Mouse (Mus musculus) ES-E14 (cell line): Measurements from ENCODE around the gene Fbh1. TPM values are rescaled to one million over a fixed set of nuclear protein-coding genes. Genes with fewer than 3 reads are reported as not detected.

ENCODE experiments used
- DNase-seq: peaks from one replicate; pipeline ENCODE4 v3.0.0-alpha.2; 2013; ENCODE audit warnings: low read depth, low spot score
- H3K27ac ChIP-seq: 2 replicates; pipeline ENCODE4 v1.5.1; 2012; ENCODE audit warnings: low read depth, mild to moderate bottlenecking, low read length, moderate library complexity, mixed read lengths; ENCODE audit not compliant: poor library complexity, insufficient read depth, severe bottlenecking
- H3K36me3 ChIP-seq: 2 replicates; pipeline ENCODE4 v1.6.1; 2012; ENCODE audit warnings: mild to moderate bottlenecking, low read length, moderate library complexity, mixed read lengths; ENCODE audit not compliant: control insufficient read depth, poor library complexity, insufficient read depth, severe bottlenecking
- H3K4me1 ChIP-seq, 2 experiments: fragments of 150-350 bp in 1 of 2; sonication (generic) in 1 of 2; 2 replicates each; pipeline ENCODE4 v1.6.1; 2012; ENCODE audit warnings: low read length in 2 of 2, mild to moderate bottlenecking in 1 of 2, mixed read lengths in 1 of 2; ENCODE audit not compliant: control insufficient read depth in 2 of 2, insufficient read depth in 2 of 2, poor library complexity in 1 of 2
- H3K4me3 ChIP-seq, 2 experiments: fragments of 150-350 bp in 1 of 2; sonication (generic) in 1 of 2; 2 replicates each; pipeline ENCODE4 v1.5.1; 2012; ENCODE audit warnings: low read length in 2 of 2, low read depth in 1 of 2, mild to moderate bottlenecking in 1 of 2, mixed read lengths in 1 of 2; ENCODE audit not compliant: insufficient read depth in 1 of 2, poor library complexity in 1 of 2, severe bottlenecking in 1 of 2
- H3K9ac ChIP-seq: 2 replicates; pipeline ENCODE4 v1.6.1; 2012; ENCODE audit warnings: low read depth, mild to moderate bottlenecking, low read length, mixed read lengths; ENCODE audit not compliant: poor library complexity, insufficient read depth, severe bottlenecking
- H3K9me3 ChIP-seq: fragments of 150-350 bp; sonication (generic); 2 replicates; pipeline ENCODE4 v1.6.1; 2012; ENCODE audit warnings: low read depth, mild to moderate bottlenecking, low read length; ENCODE audit not compliant: control insufficient read depth, insufficient read depth
- CHD2 ChIP-seq: IDR thresholded peaks from 2 replicates; pipeline ENCODE4 v1.6.1; 2014; ENCODE audit warnings: mild to moderate bottlenecking, low read depth, low read length, inconsistent platforms
- HCFC1 ChIP-seq: IDR thresholded peaks from 2 replicates; pipeline ENCODE4 v1.6.1; 2012; ENCODE audit warnings: low read length, inconsistent platforms, borderline replicate concordance; ENCODE audit not compliant: insufficient read depth
- MAFK ChIP-seq: IDR thresholded peaks from 2 replicates; pipeline ENCODE4 v1.6.1; 2014; ENCODE audit warnings: mild to moderate bottlenecking, low read depth, low read length, inconsistent platforms; ENCODE audit not compliant: insufficient read depth
- ZC3H11A ChIP-seq: IDR thresholded peaks from 2 replicates; pipeline ENCODE4 v1.6.1; 2012; ENCODE audit warnings: low read depth, mild to moderate bottlenecking, inconsistent platforms, low read length, borderline replicate concordance
- ZNF384 ChIP-seq: IDR thresholded peaks from 2 replicates; pipeline ENCODE4 v1.6.1; 2012; ENCODE audit warnings: low read depth, low read length, inconsistent platforms
- in situ Hi-C, 2 experiments: fragments of 600-800 bp; cut with MboI; formaldehyde crosslinking; loops; one replicate each; pipeline ENCODE4 v1.15.1; 2025; ENCODE audit warnings: low sequenced_read_pairs in 2 of 2, inconsistent platforms in 1 of 2; ENCODE audit not compliant: unreplicated experiment in 2 of 2
- total RNA-seq: library from RNA; depleted of rRNA; stranded (reverse); fragments of 300-350 nt; gene quantifications from 2 replicates; pipeline ENCODE4 v1.2.3, GENCODE M21; 2012

Fbh1 gene
- total RNA-seq, 1 experiment: 51.3 TPM

- Histone ChIP-seq H3K9me3 (no peaks in the 10 kb centered on the region), H3K4me3 (no peak overlapping the region), H3K9ac (no peak overlapping the region), H3K4me1 (no peaks in the 10 kb centered on the region), H3K36me3 (peaks cover 10% of the 10 kb centered on the region), H3K27ac (no peak overlapping the region)
- in situ Hi-C loops: no loop called here
- DNase-seq: no peak
- TF ChIP-seq MAFK (no peak), HCFC1 (no peak), CHD2 (no peak), ZNF384 (no peak), ZC3H11A (no peak)
These were observed 11.7 kb downstream of the Fbh1 start for GRCm38 (mm10) chr2:11765694-11766093.

GRCm38 (mm10) chr2:11762541-11762940 is 14.8 kb downstream of the Fbh1 start:
- Histone ChIP-seq H3K4me1 (no peaks in the 10 kb centered on the region), H3K36me3 (peaks cover 16% of the 10 kb centered on the region), H3K27ac (no peak overlapping the region), H3K9ac (no peak overlapping the region), H3K4me3 (no peak overlapping the region), H3K9me3 (no peaks in the 10 kb centered on the region)
- DNase-seq: no peak
- TF ChIP-seq ZNF384 (no peak), ZC3H11A (no peak), HCFC1 (no peak), CHD2 (no peak), MAFK (no peak)
- in situ Hi-C loops: no loop called here

- Histone ChIP-seq H3K9ac (no peak overlapping the region), H3K9me3 (no peaks in the 10 kb centered on the region), H3K4me1 (peaks cover 0 to 2% of the 10 kb centered on the region in 2 experiments; a peak in 1 of 4 replicates), H3K27ac (no peak overlapping the region), H3K4me3 (no peak overlapping the region), H3K36me3 (peaks cover 14% of the 10 kb centered on the region; the same call in 1 of the 2 replicates)
- no peak for DNase-seq
- TF ChIP-seq CHD2 (no peak), HCFC1 (no peak)
- in situ Hi-C loops: no loop called here
These were observed 37.8 kb downstream of the Fbh1 start for GRCm38 (mm10) chr2:11739516-11740051.

DNA sequence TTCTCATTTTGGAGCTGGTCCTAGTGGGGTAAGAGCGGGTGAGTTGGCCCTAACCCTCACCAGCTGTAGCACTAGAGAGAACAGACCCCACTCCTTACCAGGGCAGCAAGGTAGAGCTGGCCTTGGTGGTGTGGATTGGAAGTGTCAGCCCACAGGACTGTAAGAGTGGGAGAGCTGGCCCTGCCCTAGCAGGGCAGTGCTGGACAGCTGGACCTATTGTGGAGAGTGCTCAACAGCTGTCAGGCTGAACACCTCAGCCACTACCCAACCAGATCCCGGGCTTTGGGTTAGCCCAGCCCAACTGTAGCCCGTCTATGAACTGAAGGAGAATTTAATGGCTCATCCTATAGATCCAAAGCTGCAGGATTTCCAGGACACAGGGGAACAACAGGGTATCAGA is 38.6 kb downstream of the Fbh1 start:
- in situ Hi-C loops: no loop called here
- H3K9me3 ChIP-seq: no peaks in the 10 kb centered on the region
- H3K9ac ChIP-seq: no peak overlapping the region
- H3K36me3 ChIP-seq: peaks cover 11% of the 10 kb centered on the region; the same call in 1 of the 2 replicates
- peaks cover 0 to 2% of the 10 kb centered on the region in 2 experiments; a peak in 1 of 4 replicates for H3K4me1 ChIP-seq
- DNase-seq: no peak
- TF ChIP-seq ZNF384: no peak
- TF ChIP-seq MAFK: no peak
- no peak for TF ChIP-seq ZC3H11A
- TF ChIP-seq CHD2: no peak
- TF ChIP-seq HCFC1: no peak
- no peak overlapping the region for H3K27ac ChIP-seq
- H3K4me3 ChIP-seq: no peak overlapping the region

GRCm38 (mm10) chr2:11735853-11736252 is 41.5 kb downstream of the Fbh1 start:
- TF ChIP-seq ZC3H11A: no peak
- TF ChIP-seq MAFK: no peak
- TF ChIP-seq HCFC1: no peak
- TF ChIP-seq CHD2: no peak
- TF ChIP-seq ZNF384: no peak
- Histone ChIP-seq H3K36me3 (peaks cover 1% of the 10 kb centered on the region; the same call in 1 of the 2 replicates), H3K9ac (no peak overlapping the region), H3K9me3 (no peaks in the 10 kb centered on the region), H3K27ac (no peak overlapping the region), H3K4me1 (peaks cover 0 to 2% of the 10 kb centered on the region in 2 experiments; a peak in 1 of 4 replicates), H3K4me3 (no peak overlapping the region)
- in situ Hi-C loops: no loop called here
- no peak for DNase-seq
